Mouse (Mus musculus) liver, embryonic 14.5 days (tissue): ENCODE data around the gene Eva1c.

Experiments used
- CTCF ChIP-seq: IDR thresholded peaks from 2 replicates; pipeline ENCODE4 v1.5.1; 2016; ENCODE audit warnings: antibody characterized with exemption, low read depth, control low read depth
- EP300 ChIP-seq: IDR thresholded peaks from 2 replicates; pipeline ENCODE4 v1.6.1; 2016; ENCODE audit warnings: antibody characterized with exemption, low read depth

GRCm38 (mm10) chr16:90842164-90842563, 15.6 kb downstream of the Eva1c start:
- TF ChIP-seq CTCF (no peak), EP300 (no peak)
